Mouse (Mus musculus): ENCODE measurements at regions not wholly inside any gene's neighbourhood (a gene's known extent, or its start where the extent isn't known, plus 50 kb on each side); places are given as distances from the start of the nearest gene placed in this dataset.

DNA sequence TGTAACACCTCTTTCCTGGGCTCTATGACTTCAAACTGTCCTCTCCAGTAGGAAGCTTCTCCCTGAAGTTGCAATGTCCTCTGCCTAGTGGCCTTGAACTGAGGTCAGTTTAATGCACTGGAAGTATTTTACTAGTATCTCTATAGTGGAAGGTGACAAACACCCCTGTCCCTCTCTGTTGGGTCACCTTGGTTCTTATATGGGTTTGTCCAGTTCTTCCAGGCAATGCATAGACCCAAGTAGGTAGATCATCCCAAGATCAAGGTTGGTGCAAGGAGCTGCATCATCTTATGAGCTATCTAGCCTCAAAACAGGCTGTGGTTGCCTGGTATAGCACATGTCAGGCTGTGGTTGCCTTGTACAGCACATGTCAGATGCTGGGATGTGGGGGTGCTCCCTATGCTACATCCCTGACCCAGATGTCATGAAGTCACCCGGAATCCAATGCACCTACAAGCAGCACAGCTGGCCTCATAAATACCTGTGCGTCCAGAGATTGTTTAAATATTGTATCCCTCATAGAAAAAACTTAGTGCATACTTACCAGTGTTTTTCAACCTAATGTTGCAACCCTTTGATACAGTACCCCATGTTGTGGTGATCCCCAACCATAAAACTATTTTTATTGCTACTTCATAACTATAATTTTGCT is 88.4 kb upstream of the Cpm start:
- no peak for TF ChIP-seq CTCF (IDR thresholded peaks at IDR 0.05; ENCODE audit: borderline replicate concordance, insufficient read depth, low read length)
- no peak for TF ChIP-seq POLR2A (IDR thresholded peaks at IDR 0.05; ENCODE audit: low read depth, low read length)
